Mouse (Mus musculus) megakaryocyte, adult 5-6 weeks (primary cell): ENCODE measurements around the gene Foxn4. TPM values are rescaled to one million over a fixed set of nuclear protein-coding genes. Genes with fewer than 3 reads are reported as not detected.

ENCODE experiments used
- ATAC-seq: 2 replicates; pipeline ENCODE4 v1.8.0; 2016; ENCODE audit warnings: mild to moderate bottlenecking, inconsistent platforms; ENCODE audit not compliant: poor library complexity, severe bottlenecking
- total RNA-seq, 2 experiments: library from RNA; stranded (forward) in 1 of 2; stranded (reverse) in 1 of 2; fragments of 153-499, 151-499 nt in 1 of 2; fragments of 221-1000, 200-1000 nt in 1 of 2; gene quantifications; 2 replicates each; pipeline versions ENCODE4 v1.2.3 to v1.2.4; 2015 to 2017

The Foxn4 gene
- total RNA-seq, 2 experiments from 2014 or later, result not detected

DNA sequence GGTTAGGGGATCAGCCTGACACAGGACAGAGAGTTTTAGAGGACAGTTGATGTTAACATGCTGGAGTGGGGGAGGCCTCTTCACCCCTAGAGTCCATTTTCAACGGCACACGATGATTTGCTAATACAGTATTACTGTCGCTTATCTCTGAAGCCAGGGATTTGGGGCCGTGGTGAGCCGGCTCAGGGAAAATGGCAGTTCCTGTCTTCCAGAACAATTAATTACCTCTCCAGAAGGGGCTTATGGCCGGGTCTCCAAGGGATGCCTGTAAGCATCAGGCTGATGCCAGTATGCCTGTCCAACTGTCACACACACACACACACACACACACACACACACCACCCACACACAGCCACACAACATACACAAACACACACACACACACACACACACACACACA, 8.7 kb upstream of the Foxn4 start:
- ATAC-seq, result no peak

DNA sequence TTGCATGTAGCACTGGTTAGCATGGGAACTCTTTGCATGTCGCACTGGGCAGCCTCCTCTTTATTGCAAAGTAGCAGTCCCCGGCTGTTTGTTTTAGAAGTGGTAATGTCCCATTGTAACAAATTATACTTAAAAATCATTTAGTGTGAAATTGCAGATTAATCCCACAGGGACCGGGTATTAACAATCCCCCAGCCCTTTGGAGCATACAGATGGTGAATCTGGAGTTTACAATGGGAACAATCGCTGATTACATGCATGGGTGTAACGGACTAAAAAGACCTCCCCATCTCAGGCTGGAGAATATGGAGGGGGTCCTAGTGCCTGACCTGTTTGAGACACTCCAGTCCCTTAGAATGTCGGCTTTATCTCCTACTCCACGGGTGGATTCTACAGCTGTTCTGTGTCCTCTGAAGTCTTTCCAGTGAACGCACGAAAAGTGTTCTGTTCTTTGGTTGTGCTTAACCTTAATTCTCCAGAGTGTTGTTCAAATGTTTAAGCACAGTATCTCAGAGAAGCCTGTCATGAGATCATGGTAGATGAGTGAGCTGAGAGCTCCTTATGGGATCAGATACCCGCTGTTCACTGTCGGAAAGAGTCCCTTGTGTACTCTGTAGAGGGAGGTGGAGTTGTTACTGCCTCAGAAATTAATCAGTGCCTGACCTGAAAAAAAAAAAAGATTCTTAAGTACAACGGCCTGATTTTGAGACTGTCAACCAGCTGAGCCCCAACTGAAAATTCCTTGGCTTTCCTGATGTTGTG, 6.0 kb upstream of the Foxn4 start:
- no peak for ATAC-seq

DNA sequence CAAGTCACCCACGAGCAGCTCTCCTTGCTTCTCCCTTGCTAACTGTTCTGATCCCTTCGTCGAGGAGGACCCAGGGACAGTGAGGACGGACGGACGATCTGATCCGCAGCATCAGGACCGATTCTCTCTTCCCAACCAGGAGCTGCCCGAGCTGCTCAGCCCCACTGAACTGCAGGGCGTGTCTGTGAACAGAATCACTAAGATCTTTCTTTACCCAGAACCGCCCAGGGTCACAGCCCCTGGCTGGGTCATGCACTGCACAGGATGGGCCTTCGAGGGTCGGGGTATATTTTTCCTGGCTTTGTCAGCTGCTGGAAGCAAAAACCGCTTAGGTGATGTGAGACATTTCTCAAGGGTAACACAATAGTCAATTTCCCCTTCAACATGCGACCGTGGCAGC, 2.4 kb upstream of the Foxn4 start:
- no peak for ATAC-seq

DNA sequence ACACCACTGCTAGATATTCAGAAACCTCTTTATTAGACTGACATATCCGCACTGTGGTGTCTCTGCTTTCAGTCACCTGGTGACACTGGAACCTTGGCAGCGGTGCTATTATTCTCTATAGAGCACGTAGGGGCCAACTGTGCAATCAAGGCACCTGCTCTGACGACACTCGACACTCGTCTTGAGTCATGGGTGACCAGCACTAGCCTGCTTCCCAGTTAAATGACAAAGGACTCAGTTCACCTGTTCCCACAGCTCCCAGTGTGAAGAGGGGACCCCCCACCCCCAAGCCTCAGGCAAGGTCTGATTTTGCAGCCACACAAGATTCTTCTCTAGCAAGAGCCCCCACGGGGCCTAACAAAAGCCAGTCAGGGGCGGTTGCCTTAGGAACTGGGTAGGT, 1.7 kb upstream of the Foxn4 start:
- ATAC-seq, result no peak

- ATAC-seq, result no peak
Measured at GRCm38 (mm10) chr5:114269984-114270383, 3.6 kb downstream of the Foxn4 start.

DNA sequence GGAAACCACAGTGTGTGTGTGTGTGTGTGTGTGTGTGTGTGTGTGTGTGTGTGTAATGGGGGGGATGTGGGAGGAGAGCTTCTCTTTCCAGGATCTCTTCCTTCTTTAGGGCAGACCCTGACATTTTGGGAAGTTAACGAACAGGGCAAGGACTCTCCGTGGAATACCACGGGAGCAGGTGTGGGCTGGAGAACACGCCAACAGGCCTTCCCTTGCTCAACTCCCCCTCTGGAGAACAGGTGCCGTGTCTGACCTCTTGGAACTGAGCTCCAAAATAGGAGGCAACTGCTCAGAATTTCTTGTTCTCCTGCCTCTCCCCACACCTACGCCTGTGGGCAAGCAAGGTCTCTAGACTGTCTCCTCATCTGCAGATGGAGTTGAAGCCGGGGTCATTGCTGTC, 4.1 kb downstream of the Foxn4 start:
- no peak for ATAC-seq

DNA sequence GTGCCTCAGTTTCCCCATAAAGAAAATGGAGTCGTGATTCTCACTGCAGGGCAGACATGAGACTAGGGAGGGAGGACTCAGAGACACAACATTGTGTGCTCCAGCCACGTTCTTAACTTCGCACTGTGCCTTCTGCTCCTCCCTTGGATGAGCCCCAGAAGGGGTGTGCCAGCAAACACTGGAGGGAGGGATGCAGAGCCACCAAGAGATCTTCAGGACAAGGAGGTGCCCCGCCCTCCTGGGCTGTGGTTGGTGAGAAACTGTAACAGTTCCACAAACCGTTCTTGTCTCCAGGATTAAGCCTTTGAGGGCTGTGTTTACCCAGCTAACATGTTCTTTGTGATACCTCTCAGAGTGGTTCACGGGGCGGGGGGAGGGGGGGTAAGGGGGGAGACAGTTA, 5.0 kb downstream of the Foxn4 start:
- ATAC-seq, result no peak

GRCm38 (mm10) chr5:114264791-114265190, 8.8 kb downstream of the Foxn4 start:
- no peak for ATAC-seq

DNA sequence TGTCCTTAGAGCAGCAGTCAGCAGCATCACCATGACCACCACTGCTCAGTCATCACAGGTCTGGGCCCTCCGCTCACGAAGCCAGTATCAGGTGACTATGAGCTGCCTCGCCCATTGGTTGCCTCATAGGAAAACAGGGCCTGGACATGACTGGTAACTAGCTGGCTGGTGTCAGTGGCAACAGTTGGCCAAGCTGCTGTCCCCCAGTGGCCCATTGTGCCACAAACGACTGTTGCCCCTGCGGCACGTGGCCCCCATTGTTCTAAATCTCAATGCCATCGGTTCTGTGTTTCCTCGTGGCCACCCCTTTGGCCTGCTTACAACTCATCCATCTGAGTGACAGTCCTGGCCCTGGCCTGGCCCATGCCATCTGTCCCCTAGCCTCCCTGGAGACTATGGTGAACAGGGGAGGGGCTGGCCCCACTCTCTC, 9.6 kb downstream of the Foxn4 start:
- no peak for ATAC-seq

- ATAC-seq, result no peak
Measured at GRCm38 (mm10) chr5:114261494-114261893, 12.1 kb downstream of the Foxn4 start.

GRCm38 (mm10) chr5:114259495-114259894, 14.1 kb downstream of the Foxn4 start:
- ATAC-seq, result no peak

DNA sequence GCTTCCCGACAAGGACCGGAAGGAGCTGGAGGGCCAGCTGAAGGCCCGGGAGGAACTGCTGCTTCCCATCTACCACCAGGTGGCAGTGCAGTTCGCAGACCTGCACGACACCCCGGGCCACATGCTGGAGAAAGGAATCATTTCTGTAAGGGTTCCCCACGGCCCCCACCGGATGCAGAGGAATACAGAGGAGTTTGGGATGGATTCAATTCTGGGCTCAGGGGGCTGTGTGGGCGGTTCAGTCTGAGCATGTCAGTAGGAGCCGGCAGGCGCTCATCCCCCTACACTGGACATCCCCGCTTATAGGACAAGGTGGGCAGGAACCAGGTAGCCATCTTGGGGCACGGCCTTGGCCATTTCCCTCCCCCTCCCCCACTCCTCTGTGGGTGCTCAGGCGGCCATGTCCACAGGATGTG, 25.4 kb downstream of the Foxn4 start:
- ATAC-seq, result peak; percentile 47; the same call in 1 of the 2 replicates

- ATAC-seq, result no peak
Measured at GRCm38 (mm10) chr5:114246465-114246864, 27.1 kb downstream of the Foxn4 start.

GRCm38 (mm10) chr5:114239737-114240136, 33.9 kb downstream of the Foxn4 start:
- ATAC-seq, result peak; percentile 35; the same call in 1 of the 2 replicates

- no peak for ATAC-seq
Measured at GRCm38 (mm10) chr5:114238924-114239323, 34.7 kb downstream of the Foxn4 start.

DNA sequence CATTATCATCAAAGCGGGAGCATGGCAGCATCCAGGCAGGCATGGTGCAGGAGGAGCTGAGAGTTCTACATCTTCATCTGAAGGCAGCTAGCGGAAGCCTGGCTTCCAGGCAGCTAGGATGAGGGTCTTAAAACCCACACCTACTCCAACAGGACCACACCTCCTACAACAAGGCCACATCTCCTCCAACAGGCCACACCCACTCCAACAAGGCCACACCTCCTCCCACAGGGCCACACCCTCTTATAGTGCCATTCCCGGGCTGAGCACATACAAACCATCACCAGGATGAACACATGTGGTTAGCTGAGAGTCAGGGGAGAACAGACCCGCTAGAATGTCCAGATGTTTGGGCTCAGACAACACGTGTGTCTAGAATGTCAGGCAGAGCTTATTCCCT, 44.7 kb downstream of the Foxn4 start:
- no peak for ATAC-seq

DNA sequence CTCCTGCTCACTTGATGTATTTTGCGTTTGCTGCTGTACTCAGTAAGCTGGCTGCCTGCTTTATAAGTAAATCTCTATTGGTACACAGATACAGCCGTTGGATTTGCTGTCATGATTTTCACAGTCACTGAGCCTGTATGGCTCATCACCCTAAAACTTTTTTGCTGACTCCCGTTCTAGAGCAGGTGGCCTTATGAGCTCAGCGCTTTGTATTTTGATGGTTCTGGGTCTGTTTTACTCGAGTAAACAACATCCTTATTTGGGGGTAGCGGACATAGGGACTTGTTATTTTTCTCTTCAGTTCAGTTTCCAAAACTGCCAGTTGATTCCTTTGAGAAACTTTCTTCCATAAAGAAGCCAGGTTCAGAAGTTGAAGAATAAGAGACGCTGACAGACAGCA, 47.6 kb downstream of the Foxn4 start:
- ATAC-seq, result no peak

DNA sequence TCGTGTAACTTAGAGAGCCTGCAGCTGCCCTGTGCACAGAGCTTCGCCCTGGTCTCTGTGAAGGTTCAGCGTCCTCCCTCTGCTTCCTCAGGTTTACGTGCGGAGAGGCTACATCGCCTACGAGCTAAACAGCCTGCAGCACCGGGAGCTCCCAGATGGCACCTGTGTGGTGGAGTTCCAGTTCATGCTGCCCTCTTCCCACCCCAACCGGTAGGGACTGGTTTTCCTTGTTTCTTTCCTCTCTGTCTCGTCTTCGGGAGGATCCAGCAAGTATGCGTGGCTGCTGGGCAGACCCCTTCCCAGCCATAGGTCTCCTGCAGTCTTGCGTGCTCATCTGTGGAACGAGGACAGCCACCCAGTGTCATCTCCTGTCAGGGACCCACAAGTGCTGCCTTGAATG, 54.8 kb downstream of the Foxn4 start:
- no peak for ATAC-seq

- ATAC-seq, result peak; percentile 47; the same call in 1 of the 2 replicates
Measured at GRCm38 (mm10) chr5:114213183-114213582, 60.4 kb downstream of the Foxn4 start.

GRCm38 (mm10) chr5:114206158-114206557, 67.4 kb downstream of the Foxn4 start:
- no peak for ATAC-seq
